Mouse (Mus musculus) heart, postnatal 10 days (tissue): ENCODE results near the gene Adcy7. TPM values are rescaled to one million over a fixed set of nuclear protein-coding genes. Genes with fewer than 3 reads are reported as not detected.

Experiments used
- DNase-seq, 2 experiments: peaks; one replicate each; pipeline ENCODE4 v3.0.0; 2021
- intact Hi-C: fragments of 180-260 bp; cut with DNase I; formaldehyde crosslinking; loops from one replicate; pipeline ENCODE4 v1.15.1; 2025
- total RNA-seq, 2 experiments: library from RNA; stranded (reverse); gene quantifications; 2 replicates each; pipeline ENCODE4 v1.2.3; 2021

Adcy7 gene
- total RNA-seq, 2 experiments from 2014 or later = 8.5 to 10.5 TPM

DNA sequence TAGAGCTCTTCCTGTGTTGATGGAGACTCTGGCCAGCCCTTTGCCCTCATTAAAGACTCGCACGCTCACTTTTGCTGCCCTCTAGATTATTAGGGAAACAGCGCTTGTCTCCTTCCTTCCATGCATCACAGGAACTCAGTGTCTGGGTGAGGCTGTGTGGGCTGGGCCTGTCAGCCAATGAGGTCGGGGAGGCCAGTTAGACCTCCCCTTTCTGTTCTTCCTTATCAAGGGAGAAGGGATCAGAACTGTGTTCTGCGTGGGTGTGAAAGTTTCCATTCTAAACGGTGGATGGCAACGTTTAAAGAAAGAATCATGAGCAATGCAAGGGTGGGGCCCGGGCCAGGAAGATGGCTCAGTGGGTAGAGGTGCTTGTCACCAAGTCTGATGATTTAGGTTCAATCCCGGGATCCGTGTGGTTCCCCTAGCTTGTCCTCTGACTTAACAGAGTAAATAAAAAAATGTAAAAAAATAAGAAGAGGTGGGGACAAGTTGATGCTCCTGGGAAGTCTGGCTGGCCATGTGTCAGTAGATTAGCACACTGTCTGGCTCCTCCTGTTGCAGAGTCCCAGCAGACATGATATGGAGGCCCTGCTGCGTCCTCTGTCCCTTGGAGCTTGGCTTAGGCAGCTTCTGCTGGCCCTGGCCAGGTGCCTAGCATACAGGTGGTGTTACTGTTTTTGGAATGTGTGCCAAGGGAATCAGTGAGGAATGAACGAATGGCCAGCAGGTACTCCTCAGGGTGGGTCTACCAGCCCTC is 26.0 kb downstream of the Adcy7 start:
- DNase-seq = peak; percentile 50 to 59
- intact Hi-C loops = no loop called here

GRCm38 (mm10) chr8:88298733-88299103 is 26.5 kb downstream of the Adcy7 start:
- DNase-seq = no peak
- intact Hi-C loops = no loop called here

- peak in 1 of 2 experiments; percentile 49 for DNase-seq
- intact Hi-C loops = no loop called here
These were observed 27.9 kb downstream of the Adcy7 start for GRCm38 (mm10) chr8:88299907-88300603.

DNA sequence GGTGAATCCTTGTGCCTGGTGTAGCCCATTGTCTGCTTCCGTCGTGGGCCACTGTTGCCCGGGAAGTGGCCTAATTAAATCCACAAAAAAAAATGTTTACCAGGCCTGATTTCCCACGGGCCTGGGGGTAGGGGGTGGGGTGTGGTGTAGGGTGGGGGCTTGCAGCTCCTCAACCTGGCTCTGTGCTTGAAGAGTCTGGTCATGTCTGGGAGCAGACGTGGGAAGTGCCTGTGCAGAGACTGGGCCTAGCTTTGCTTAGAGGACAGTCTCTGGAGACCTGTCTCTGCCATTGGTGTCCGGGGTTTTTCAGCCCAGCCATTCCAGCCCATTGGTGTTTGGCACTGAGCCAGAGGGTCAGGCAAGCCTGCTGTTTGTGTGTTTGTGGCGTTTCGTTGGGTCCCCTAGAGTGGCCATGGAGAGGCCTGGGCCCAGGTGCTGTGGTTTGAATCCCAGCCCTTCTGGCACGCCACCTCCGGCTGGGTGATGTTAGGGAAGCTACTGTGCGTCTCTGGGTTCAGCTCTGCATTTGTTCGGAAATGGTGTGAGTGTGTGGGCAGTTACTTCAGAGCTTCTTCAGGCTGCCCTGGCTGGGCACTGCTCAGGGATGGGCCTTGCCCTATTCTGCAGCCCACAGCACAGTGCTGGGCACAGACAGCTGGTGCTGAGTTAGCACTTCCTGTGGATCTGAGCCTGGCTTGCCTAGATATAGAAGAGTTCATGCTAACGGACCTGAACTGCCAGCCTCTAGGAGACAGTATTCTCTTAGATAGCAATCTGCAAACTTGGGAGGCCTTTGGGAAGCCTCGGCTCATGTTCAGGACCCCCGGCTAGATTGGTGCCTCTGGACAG is 29.6 kb downstream of the Adcy7 start:
- peak in 1 of 2 experiments; percentile 43 for DNase-seq
- intact Hi-C loops = no loop called here

DNA sequence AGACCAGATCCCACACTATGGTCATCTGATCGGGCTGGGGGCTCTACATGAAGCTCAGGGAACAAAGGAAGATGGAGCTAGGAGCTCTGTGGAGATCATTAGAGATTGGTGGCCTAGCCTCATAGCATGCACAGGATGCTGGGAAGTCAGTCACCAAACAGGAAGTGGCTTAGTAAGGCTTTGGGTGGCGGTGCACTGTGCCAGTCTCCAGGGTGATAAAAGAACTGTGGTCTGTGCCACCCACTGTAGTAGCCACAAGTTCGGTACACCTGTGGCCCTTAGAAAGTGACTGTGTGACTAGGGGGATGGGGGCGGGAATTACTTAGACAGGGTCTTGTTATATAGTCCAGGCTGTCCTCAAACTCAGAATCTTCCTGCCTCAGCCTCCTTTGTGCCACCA is 33.6 kb downstream of the Adcy7 start:
- no peak for DNase-seq
- intact Hi-C loops = loop anchor here (2.0 kb wide), 1 partner anchor 39 kb away; no protein-coding TSS in a partner anchor

- intact Hi-C loops = loop anchor here (2.0 kb wide), 1 partner anchor 40 kb away; no protein-coding TSS in a partner anchor
- DNase-seq = peak in 1 of 2 experiments; percentile 59
These were observed 34.3 kb downstream of the Adcy7 start for GRCm38 (mm10) chr8:88306511-88306910.

- DNase-seq = no peak
- intact Hi-C loops = loop anchor here (2.0 kb wide), 1 partner anchor 41 kb away; no protein-coding TSS in a partner anchor
These were observed 35.5 kb downstream of the Adcy7 start for GRCm38 (mm10) chr8:88307736-88308135.

DNA sequence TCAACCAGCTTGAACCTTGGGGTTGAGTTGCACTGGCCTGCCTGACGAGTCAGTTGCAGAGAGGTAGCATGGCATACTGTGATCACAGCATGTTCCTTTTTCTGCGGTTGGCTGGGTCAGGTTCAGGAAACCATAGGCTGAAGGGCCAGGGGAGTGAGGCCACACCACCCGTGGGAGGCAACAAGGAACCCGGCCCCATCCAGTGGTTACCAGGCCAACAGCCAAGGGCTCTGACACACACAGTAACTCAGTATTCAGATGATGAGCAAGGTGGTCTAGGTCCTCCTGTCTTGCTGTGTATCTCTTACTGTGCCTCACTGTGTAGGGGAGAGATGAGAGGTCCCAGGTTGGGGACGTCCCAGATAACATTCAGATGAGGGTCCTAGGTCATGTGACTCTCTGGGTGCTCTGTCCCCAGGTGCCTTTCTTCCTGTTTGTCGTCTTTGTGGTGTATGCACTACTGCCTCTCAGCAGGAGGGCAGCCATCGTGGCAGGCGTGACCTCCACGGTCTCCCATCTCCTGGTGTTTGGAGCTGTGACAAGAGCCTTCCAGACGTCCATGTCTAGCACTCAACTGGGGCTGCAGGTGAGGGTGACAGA is 37.2 kb downstream of the Adcy7 start:
- no peak for DNase-seq
- intact Hi-C loops = no loop called here

DNA sequence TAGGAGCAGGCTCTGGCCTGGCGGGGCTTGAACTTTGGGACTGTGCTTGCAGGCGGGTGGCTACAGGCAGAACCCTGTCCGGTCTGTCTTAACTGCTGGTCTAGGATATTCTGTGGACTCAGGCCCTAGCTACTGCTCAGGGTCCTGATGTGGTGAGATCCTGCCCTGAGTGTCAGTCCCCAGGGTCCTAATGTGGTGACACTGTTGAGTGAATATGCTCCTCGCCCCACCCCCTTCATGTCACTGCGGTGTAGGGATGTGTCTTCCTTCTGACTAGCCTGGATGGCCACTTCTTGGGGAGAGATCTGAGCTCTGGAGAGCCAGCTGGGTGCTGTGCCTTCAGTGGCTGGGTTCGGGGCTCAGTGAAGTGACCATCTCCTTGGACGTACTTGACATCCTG is 37.7 kb downstream of the Adcy7 start:
- intact Hi-C loops = no loop called here

DNA sequence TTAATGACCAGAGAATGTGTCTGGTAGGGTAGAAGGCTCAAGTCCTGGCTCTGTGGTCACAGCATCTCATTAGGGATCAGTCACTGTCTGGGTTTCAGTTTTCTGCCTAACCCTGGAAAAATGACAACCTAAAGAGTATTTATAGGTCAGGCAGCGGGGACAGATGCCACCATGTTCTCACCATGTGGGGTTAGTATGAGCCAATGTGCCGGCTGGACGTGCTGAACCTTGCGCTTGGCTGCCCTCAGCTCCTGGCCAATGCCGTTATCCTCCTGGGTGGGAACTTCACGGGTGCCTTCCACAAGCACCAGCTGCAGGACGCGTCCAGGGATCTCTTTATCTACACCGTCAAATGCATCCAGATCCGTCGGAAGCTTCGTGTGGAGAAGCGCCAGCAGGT is 38.1 kb downstream of the Adcy7 start:
- no peak for DNase-seq

More for the DNA sequence above, 37.7 kb downstream of the Adcy7 start:
- DNase-seq = no peak

DNA sequence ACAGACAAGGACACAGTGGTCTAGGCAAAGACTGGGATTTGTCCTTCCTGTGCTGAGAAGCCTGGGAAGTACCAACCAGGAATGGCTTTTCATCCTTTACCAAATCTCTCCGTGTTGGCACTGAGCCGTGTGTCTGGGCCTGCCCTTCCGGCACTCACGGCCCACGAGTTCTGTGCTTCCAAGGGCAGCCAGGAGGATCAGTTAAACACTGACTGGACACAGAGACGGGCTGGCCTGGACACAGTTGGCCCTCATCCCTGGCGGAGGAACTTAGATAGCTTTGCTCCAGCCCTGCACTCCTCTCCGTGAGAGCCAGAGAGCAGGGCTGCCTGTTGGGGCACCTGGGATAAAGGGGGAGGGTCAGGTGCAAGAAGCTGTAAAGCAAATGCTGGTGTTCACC is 40.8 kb downstream of the Adcy7 start:
- peak; percentile 73 to 74 for DNase-seq
- intact Hi-C loops = no loop called here

More for the DNA sequence above, 38.1 kb downstream of the Adcy7 start:
- intact Hi-C loops = no loop called here

- no peak for DNase-seq
- intact Hi-C loops = no loop called here
These were observed 41.8 kb downstream of the Adcy7 start for GRCm38 (mm10) chr8:88313991-88314390.

- intact Hi-C loops = no loop called here
- DNase-seq = no peak
These were observed 43.1 kb downstream of the Adcy7 start for GRCm38 (mm10) chr8:88315302-88315701.

- intact Hi-C loops = no loop called here
- peak; percentile 66 to 77 for DNase-seq
These were observed 44.1 kb downstream of the Adcy7 start for GRCm38 (mm10) chr8:88316139-88316931.

- DNase-seq = no peak
- intact Hi-C loops = no loop called here
These were observed 45.1 kb downstream of the Adcy7 start for GRCm38 (mm10) chr8:88317341-88317740.

DNA sequence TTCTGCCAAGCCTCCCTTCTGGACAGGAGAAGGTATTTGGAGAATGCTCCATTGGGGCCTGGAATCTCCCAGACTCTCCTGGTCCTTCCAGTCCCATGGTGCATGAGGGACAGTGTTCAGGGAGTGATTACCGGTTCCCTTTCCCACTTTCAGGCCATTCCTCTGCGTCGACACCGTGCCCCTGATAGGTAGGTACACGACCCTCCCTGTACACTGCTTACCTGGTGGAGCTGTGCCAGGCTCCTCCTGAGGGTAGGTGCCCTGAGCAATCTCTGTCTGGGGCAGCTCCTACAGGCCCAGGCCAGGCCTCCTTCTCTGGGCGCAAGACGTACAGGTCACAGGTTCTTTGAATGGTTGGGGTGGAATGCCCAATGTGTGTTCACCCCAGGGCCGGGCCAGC is 45.9 kb downstream of the Adcy7 start:
- DNase-seq = no peak
- intact Hi-C loops = no loop called here

GRCm38 (mm10) chr8:88320134-88320533 is 47.9 kb downstream of the Adcy7 start:
- no peak for DNase-seq
- intact Hi-C loops = no loop called here

GRCm38 (mm10) chr8:88321387-88321786 is 49.2 kb downstream of the Adcy7 start:
- no peak for DNase-seq
- intact Hi-C loops = no loop called here

DNA sequence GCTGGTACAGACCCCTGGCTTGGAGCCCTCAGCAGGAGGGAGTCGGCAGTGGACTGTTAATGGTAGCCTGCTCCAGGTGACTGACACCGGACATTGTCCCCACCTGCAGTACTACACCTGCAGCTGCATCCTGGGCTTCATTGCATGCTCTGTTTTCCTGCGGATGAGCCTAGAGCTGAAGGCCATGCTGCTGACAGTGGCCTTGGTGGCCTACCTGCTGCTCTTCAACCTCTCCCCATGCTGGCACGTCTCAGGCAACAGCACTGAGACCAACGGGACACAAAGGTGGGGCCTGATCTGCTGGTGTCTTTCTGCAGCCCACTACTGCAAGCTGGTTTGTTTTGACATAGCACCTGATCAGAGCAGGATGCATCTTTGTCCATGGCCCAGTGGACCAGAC is 51.3 kb downstream of the Adcy7 start:
- intact Hi-C loops = no loop called here

DNA sequence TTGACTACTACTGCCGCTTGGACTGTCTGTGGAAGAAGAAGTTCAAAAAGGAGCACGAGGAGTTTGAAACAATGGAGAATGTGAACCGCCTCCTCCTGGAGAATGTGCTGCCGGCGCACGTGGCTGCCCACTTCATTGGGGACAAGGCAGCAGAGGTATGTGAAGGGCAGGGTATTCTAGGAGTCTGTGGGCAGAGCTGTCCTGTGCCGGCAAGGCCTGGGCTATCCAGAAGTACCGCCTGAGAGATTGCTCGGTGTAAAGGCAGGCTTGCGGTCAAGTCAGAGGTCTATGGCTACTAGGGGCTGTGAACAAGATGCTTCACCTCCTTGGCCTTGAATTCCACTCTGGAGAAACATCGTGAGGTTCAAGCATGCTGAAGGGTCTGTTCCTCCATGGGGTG is 52.6 kb downstream of the Adcy7 start:
- intact Hi-C loops = no loop called here

More for the DNA sequence above, 51.3 kb downstream of the Adcy7 start:
- no peak for DNase-seq

More for the DNA sequence above, 52.6 kb downstream of the Adcy7 start:
- no peak for DNase-seq
